Mouse (Mus musculus) midbrain, postnatal 0 days (tissue): Measurements from ENCODE around the gene Smtn. TPM values are rescaled to one million over a fixed set of nuclear protein-coding genes. Genes with fewer than 3 reads are reported as not detected.
A peak's percentile ranks its signal among the peaks of the same experiment; 100 is the strongest.

Experiments
- ATAC-seq: fragments of 200-750 bp; cut with Nextera tagmentation; 2 replicates; pipeline ENCODE4 v1.8.0; 2017; ENCODE audit warnings: moderate number of reproducible peaks, mild to moderate bottlenecking, moderate TSS enrichment, moderate library complexity; ENCODE audit not compliant: low FRiP score
- DNase-seq: peaks from one replicate; pipeline ENCODE4 v3.0.0-alpha.2; 2015; ENCODE audit warnings: low spot score
- H3K27ac ChIP-seq: fragments of 300-500 bp; sonication (generic); 2 replicates; pipeline ENCODE4 v1.5.1; 2014; ENCODE audit warnings: low read depth, mild to moderate bottlenecking, low read length, mixed read lengths
- H3K27me3 ChIP-seq: fragments of 300-500 bp; sonication (generic); 2 replicates; pipeline ENCODE4 v1.6.1; 2014; ENCODE audit warnings: low read length, control low read depth, mixed read lengths; ENCODE audit not compliant: insufficient read depth
- H3K36me3 ChIP-seq: fragments of 300-500 bp; sonication (generic); 2 replicates; pipeline ENCODE4 v1.6.1; 2014; ENCODE audit warnings: low read length, control low read depth, mixed read lengths; ENCODE audit not compliant: insufficient read depth
- H3K4me1 ChIP-seq: fragments of 300-500 bp; sonication (generic); 2 replicates; pipeline ENCODE4 v1.6.1; 2014; ENCODE audit warnings: mild to moderate bottlenecking, control low read depth, antibody characterized with exemption, low read length, mixed read lengths; ENCODE audit not compliant: insufficient read depth
- H3K4me2 ChIP-seq: fragments of 300-500 bp; sonication (generic); 2 replicates; pipeline ENCODE4 v1.6.1; 2014; ENCODE audit warnings: low read depth, mild to moderate bottlenecking, low read length, mixed read lengths; ENCODE audit not compliant: poor library complexity, severe bottlenecking
- H3K4me3 ChIP-seq: fragments of 300-500 bp; sonication (generic); 2 replicates; pipeline ENCODE4 v1.5.1; 2014; ENCODE audit warnings: low read depth, mild to moderate bottlenecking, low read length, moderate library complexity
- H3K9ac ChIP-seq: fragments of 300-500 bp; sonication (generic); replicated peaks from 2 replicates; pipeline ENCODE4 v1.6.1; 2014; ENCODE audit warnings: mild to moderate bottlenecking, low read length, moderate library complexity, mixed read lengths; ENCODE audit not compliant: poor library complexity, severe bottlenecking
- H3K9me3 ChIP-seq: fragments of 300-500 bp; sonication (generic); 2 replicates; pipeline ENCODE4 v1.6.1; 2016; ENCODE audit warnings: low read length, control low read depth
- CTCF ChIP-seq: IDR thresholded peaks from 2 replicates; pipeline ENCODE4 v1.5.1; 2016; ENCODE audit warnings: antibody characterized with exemption, mild to moderate bottlenecking
- WGBS: fragments of 180-500 bp; shearing (Covaris S2); extraction: QIAGEN DNeasy Blood & Tissue Kit; methylation state at CpG from one replicate; pipeline ENCODE4 v1.1.7; 2014; 5-methylcytosine and 5-hydroxymethylcytosine counted together
- polyA plus RNA-seq: library from polyadenylated mRNA; unstranded; fragments of >200 nt; fragmentation: Nextera tagmentation; extraction: Ambion mirVana; gene quantifications from 2 replicates; pipeline ENCODE4 v1.2.1, GENCODE M21; 2015
- total RNA-seq: library from RNA; depleted of rRNA; stranded (reverse); fragments of >200 nt; gene quantifications from 2 replicates; pipeline ENCODE4 v1.2.3, GENCODE M21; 2014

The Smtn gene
- total and polyA plus RNA-seq, 2 experiments from 2014 or later, result 8.1 to 9.9 TPM

GRCm38 (mm10) chr11:3567896-3568295 is 27.5 kb upstream of the Smtn start:
- 82% methylated on average over 1 of the region's 1 CpGs for WGBS
- DNase-seq, result no peak
- Histone ChIP-seq H3K27ac (no peak overlapping the region), H3K4me3 (no peak overlapping the region), H3K4me1 (no peaks in the 10 kb centered on the region), H3K9ac (no peak overlapping the region), H3K4me2 (no peak overlapping the region), H3K36me3 (no peaks in the 10 kb centered on the region), H3K9me3 (no peaks in the 10 kb centered on the region), H3K27me3 (no peaks in the 10 kb centered on the region)
- TF ChIP-seq CTCF, result no peak
- no peak for ATAC-seq

- no peak for ATAC-seq
- peak; percentile 8 for DNase-seq
Measured at GRCm38 (mm10) chr11:3566018-3566417, 25.6 kb upstream of the Smtn start.

DNA sequence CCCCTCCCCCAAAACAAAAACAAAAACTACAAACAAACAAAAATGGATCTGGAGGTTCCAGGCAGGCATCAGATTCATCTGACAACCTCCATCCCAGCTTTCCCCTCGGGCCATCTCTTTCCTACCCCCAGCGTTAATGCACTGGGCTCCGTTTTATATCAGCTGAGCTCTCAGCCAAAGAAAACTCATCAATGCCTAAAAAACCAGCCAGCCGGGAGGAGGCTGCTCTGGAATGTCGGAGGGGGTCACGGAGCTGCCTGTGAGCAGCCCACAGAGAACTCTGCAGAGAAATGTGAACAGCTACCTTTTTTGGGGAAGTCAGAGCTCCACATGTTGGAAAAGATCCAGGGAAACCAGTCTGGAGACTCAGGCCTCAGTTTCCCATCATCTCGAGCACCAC is 24.0 kb upstream of the Smtn start:
- ATAC-seq (no peak), DNase-seq (no peak)
- Histone ChIP-seq H3K27ac (no peak overlapping the region), H3K9me3 (no peaks in the 10 kb centered on the region), H3K9ac (no peak overlapping the region), H3K4me3 (no peak overlapping the region), H3K4me2 (no peak overlapping the region), H3K36me3 (no peaks in the 10 kb centered on the region), H3K27me3 (no peaks in the 10 kb centered on the region), H3K4me1 (no peaks in the 10 kb centered on the region)
- 58% methylated on average over 7 of the region's 7 CpGs for WGBS
- no peak for TF ChIP-seq CTCF

More at GRCm38 (mm10) chr11:3566018-3566417, 25.6 kb upstream of the Smtn start:
- H3K36me3 ChIP-seq, result no peaks in the 10 kb centered on the region
- no peaks in the 10 kb centered on the region for H3K4me1 ChIP-seq
- no peak overlapping the region for H3K4me2 ChIP-seq
- no peak overlapping the region for H3K27ac ChIP-seq
- H3K27me3 ChIP-seq, result no peaks in the 10 kb centered on the region
- H3K9ac ChIP-seq, result no peak overlapping the region
- H3K4me3 ChIP-seq, result no peak overlapping the region
- H3K9me3 ChIP-seq, result no peaks in the 10 kb centered on the region
- TF ChIP-seq CTCF, result no peak
- 81% methylated on average over 4 of the region's 4 CpGs for WGBS

DNA sequence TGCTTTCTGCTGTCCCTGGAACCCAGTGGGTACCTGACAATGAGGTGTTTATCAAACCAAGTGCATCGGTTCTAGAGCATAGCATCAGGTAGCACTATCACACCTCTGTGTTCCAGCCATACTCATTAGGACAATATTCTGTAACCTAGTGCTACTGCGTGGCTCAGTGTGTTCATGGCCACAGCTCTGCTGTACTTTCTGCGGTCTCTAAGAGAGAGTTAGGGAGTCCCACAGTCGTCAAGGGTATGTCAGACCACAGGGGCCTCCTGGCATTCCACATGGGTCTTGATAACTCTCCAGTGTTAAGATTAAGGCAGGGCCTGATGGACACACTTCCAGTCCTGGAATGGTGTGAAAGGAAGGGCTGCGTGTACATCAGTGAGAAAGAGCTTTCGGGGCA is 23.4 kb upstream of the Smtn start:
- no peak overlapping the region for H3K9ac ChIP-seq
- DNase-seq, result no peak
- no peak overlapping the region for H3K4me2 ChIP-seq
- no peak overlapping the region for H3K4me3 ChIP-seq
- ATAC-seq, result no peak
- 88% methylated on average over 6 of the region's 6 CpGs for WGBS
- H3K27ac ChIP-seq, result no peak overlapping the region
- H3K4me1 ChIP-seq, result no peaks in the 10 kb centered on the region
- TF ChIP-seq CTCF, result no peak
- H3K36me3 ChIP-seq, result no peaks in the 10 kb centered on the region
- no peaks in the 10 kb centered on the region for H3K9me3 ChIP-seq
- H3K27me3 ChIP-seq, result no peaks in the 10 kb centered on the region

DNA sequence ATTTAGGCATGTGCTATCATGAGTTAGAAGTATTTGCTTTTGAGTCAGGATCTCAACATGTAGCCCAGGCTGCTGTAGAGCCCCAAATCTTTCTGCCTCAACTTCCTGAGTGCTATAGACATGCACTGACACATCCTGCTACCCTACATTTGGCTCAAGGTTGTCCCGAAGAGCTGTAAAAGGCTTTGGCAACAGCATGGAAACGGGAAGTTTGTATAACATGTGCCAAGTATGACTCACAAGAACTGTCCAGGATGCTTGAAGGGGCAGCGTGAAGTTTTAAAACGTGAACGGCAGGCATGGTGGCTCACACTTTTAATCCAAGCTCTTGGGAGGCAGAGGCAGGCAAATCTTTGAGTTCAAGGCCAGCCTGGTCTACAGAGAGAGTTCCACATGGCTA is 19.8 kb upstream of the Smtn start:
- no peaks in the 10 kb centered on the region for H3K36me3 ChIP-seq
- no peak for TF ChIP-seq CTCF
- no peak overlapping the region for H3K4me3 ChIP-seq
- no peaks in the 10 kb centered on the region for H3K9me3 ChIP-seq
- H3K27ac ChIP-seq, result no peak overlapping the region
- H3K9ac ChIP-seq, result no peak overlapping the region
- no peaks in the 10 kb centered on the region for H3K27me3 ChIP-seq
- ATAC-seq, result no peak
- DNase-seq, result no peak
- H3K4me1 ChIP-seq, result no peaks in the 10 kb centered on the region
- H3K4me2 ChIP-seq, result no peak overlapping the region
- whole genome bisulfite sequencing, result 76% methylated on average over 5 of the region's 5 CpGs

- DNase-seq, result no peak
- ATAC-seq, result no peak
Measured at GRCm38 (mm10) chr11:3557852-3558251, 17.4 kb upstream of the Smtn start.

GRCm38 (mm10) chr11:3554976-3555375 is 14.6 kb upstream of the Smtn start:
- DNase-seq, result no peak
- Histone ChIP-seq H3K36me3 (no peaks in the 10 kb centered on the region), H3K9me3 (no peaks in the 10 kb centered on the region), H3K4me3 (no peak overlapping the region), H3K27ac (no peak overlapping the region), H3K9ac (no peak overlapping the region), H3K27me3 (no peaks in the 10 kb centered on the region), H3K4me2 (no peak overlapping the region), H3K4me1 (no peaks in the 10 kb centered on the region)
- no peak for ATAC-seq
- TF ChIP-seq CTCF, result no peak
- 80% methylated on average over 4 of the region's 4 CpGs for WGBS

More at GRCm38 (mm10) chr11:3557852-3558251, 17.4 kb upstream of the Smtn start:
- no peak overlapping the region for H3K4me2 ChIP-seq
- no peak overlapping the region for H3K4me3 ChIP-seq
- H3K4me1 ChIP-seq, result no peaks in the 10 kb centered on the region
- H3K9ac ChIP-seq, result no peak overlapping the region
- H3K36me3 ChIP-seq, result no peaks in the 10 kb centered on the region
- no peak overlapping the region for H3K27ac ChIP-seq
- H3K9me3 ChIP-seq, result no peaks in the 10 kb centered on the region
- no peak for TF ChIP-seq CTCF
- WGBS, result 79% methylated on average over 3 of the region's 3 CpGs
- no peaks in the 10 kb centered on the region for H3K27me3 ChIP-seq
